Mouse (Mus musculus) forebrain, embryonic 12.5 days (tissue): ENCODE results near the gene Atox1. TPM values are rescaled to one million over a fixed set of nuclear protein-coding genes. Genes with fewer than 3 reads are reported as not detected.

ENCODE experiments used
- ATAC-seq: fragments of 200-750 bp; cut with Nextera tagmentation; 2 replicates; pipeline ENCODE4 v1.8.0; 2017; ENCODE audit warnings: moderate TSS enrichment; ENCODE audit not compliant: low FRiP score
- H3K27ac ChIP-seq: fragments of 300-500 bp; sonication (generic); 2 replicates; pipeline ENCODE4 v1.5.1; 2016; ENCODE audit warnings: mild to moderate bottlenecking
- H3K27me3 ChIP-seq: fragments of 300-500 bp; sonication (generic); 2 replicates; pipeline ENCODE4 v1.6.1; 2016; ENCODE audit warnings: mild to moderate bottlenecking
- H3K36me3 ChIP-seq: fragments of 300-500 bp; sonication (generic); replicated peaks from 2 replicates; pipeline ENCODE4 v1.6.1; 2016; ENCODE audit warnings: mild to moderate bottlenecking
- H3K4me1 ChIP-seq: fragments of 300-500 bp; sonication (generic); 2 replicates; pipeline ENCODE4 v1.6.1; 2016
- H3K4me2 ChIP-seq: fragments of 300-500 bp; sonication (generic); 2 replicates; pipeline ENCODE4 v1.6.1; 2016; ENCODE audit warnings: mild to moderate bottlenecking, moderate library complexity
- H3K4me3 ChIP-seq: fragments of 300-500 bp; sonication (generic); replicated peaks from 2 replicates; pipeline ENCODE4 v1.5.1; 2016; ENCODE audit warnings: mild to moderate bottlenecking
- H3K9ac ChIP-seq: fragments of 300-500 bp; sonication (generic); 2 replicates; pipeline ENCODE4 v1.6.1; 2016; ENCODE audit warnings: mild to moderate bottlenecking
- H3K9me3 ChIP-seq: fragments of 300-500 bp; sonication (generic); 2 replicates; pipeline ENCODE4 v1.6.1; 2016
- WGBS: fragments of 180-500 bp; shearing (Covaris S2); methylation state at CpG from one replicate; pipeline ENCODE4 v1.1.7; 2016; 5-methylcytosine and 5-hydroxymethylcytosine counted together
- microRNA-seq: library from miRNA; unstranded; fragments of <30 nt; microRNA quantifications from one replicate; pipeline ENCODE4, GENCODE M21; 2017
- polyA plus RNA-seq: library from polyadenylated mRNA; unstranded; fragments of >200 nt; fragmentation: Nextera tagmentation; extraction: Ambion mirVana; gene quantifications from 2 replicates; pipeline ENCODE4 v1.2.1, GENCODE M21; 2016

Atox1 gene
- polyA plus RNA-seq, 1 experiment from 2014 or later, result 211 TPM

DNA sequence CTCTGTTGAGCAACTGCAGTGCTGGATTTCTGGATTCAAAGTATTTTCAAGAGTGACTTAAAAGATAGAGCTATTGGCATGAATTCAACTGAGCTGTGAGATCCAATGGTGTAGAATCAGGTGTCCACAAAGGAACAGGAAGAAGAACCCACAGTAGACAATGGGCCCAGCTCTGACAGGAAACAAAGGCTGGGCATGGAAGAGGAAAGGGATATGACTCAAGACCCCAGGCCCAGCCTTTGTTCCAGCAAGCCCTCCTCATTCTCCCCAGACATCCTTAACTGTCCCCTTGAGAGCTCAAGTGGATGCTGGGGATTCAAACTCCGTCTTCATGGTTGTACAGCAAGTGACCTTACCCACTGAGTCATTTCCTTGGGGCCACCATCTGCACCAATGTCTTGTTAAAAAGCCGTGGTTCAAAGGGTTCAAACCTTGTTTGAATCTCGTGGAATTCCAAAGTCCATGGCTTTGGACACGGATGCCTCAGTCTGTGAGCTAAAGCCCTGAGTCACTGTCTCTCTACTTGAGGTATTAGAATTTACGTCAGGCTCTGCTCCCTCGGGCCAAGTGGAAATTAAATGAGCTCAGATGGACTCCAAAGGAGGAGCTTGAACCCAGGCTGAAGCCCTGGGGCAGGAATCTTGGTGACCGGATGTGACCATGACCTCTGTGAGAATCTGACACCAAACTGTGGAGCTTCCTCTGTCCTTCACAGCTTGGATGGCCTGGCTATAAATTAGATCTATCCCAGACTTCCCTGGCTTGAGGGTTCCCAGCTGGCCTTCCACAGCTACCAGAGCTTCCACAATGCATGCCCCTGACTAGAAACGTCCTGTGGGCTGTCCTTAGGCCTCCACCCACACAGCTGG lies 55.2 kb downstream of the Atox1 start:
- ATAC-seq, result no peak
- Histone ChIP-seq H3K27ac (no peak overlapping the region), H3K27me3 (no peaks in the 10 kb centered on the region), H3K4me2 (no peak overlapping the region), H3K4me3 (no peak overlapping the region), H3K9ac (no peak overlapping the region), H3K36me3 (peaks cover 73% of the 10 kb centered on the region), H3K9me3 (no peaks in the 10 kb centered on the region), H3K4me1 (no peaks in the 10 kb centered on the region)
- 82% methylated on average over 8 of the region's 8 CpGs for WGBS

DNA sequence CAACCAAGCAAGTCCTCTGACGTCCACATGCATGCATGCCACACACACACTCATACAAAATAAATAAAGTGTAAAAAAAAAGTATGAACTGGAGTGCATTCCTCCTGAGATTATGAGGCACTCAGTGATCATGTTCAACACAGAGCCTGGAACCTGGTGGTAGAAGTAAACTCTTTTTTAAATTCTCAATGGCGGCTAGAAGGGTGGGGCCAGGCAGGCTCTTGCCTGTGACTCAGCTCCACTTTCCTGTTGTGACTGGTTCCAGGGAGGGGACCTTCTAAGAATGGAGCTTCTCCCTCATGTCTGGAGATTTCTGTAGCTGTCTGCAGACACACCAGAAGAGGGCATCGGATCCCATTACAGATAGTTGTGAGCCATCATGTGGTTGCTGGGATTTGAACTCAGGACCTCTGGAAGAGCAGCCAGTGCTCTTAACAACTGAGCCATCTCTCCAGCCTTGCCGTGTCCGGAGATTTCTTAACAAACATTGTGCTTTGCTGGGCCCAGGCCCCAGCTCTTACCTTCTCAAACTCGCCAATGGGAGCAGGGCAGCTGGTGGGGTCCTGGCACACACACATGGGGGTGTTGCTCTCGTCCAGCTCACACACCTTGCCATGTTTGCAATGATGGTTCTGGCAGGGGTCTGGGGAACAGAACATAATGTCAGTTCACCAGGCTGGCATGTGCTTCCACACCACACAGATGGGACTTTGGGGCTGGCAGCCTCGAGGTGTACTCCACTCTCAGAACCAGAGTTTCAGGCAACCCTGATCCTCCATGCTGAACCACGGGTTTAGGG lies 56.2 kb downstream of the Atox1 start:
- Histone ChIP-seq H3K27me3 (no peaks in the 10 kb centered on the region), H3K27ac (no peak overlapping the region), H3K4me3 (no peak overlapping the region), H3K4me1 (no peaks in the 10 kb centered on the region), H3K4me2 (no peak overlapping the region), H3K9ac (no peak overlapping the region), H3K36me3 (peaks cover 74% of the 10 kb centered on the region), H3K9me3 (no peaks in the 10 kb centered on the region)
- ATAC-seq, result no peak
- 87% methylated on average over 9 of the region's 9 CpGs for WGBS

- no peak overlapping the region for H3K4me2 ChIP-seq
- H3K4me1 ChIP-seq, result no peaks in the 10 kb centered on the region
- H3K4me3 ChIP-seq, result no peak overlapping the region
- H3K9ac ChIP-seq, result no peak overlapping the region
- H3K9me3 ChIP-seq, result no peaks in the 10 kb centered on the region
- 95% methylated on average over 2 of the region's 2 CpGs for WGBS
- H3K36me3 ChIP-seq, result peaks cover 68% of the 10 kb centered on the region
- no peak overlapping the region for H3K27ac ChIP-seq
- H3K27me3 ChIP-seq, result no peaks in the 10 kb centered on the region
- ATAC-seq, result no peak
These were observed 60.2 kb downstream of the Atox1 start for GRCm38 (mm10) chr11:55400863-55401262.

DNA sequence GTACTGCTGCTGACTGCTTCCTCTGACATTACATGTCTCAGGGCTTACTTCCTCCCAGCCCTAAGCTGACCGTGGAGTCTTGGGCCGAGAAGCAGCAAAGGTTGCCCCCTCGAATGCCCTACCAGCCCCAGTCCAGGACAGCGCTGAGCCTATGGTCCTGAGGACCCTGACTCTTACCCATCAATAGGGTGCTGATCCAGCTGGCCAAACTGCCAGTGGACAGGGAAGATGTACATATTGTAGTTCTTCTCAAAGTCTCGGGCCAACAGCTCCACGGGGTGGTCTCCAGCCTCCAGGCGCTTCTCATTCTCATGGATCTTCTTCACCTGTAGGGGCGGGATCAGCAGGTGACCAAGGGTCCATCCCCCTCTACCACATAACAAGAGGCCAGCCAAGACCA lies 62.7 kb downstream of the Atox1 start:
- Histone ChIP-seq H3K27ac (no peak overlapping the region), H3K36me3 (peaks cover 45% of the 10 kb centered on the region)

DNA sequence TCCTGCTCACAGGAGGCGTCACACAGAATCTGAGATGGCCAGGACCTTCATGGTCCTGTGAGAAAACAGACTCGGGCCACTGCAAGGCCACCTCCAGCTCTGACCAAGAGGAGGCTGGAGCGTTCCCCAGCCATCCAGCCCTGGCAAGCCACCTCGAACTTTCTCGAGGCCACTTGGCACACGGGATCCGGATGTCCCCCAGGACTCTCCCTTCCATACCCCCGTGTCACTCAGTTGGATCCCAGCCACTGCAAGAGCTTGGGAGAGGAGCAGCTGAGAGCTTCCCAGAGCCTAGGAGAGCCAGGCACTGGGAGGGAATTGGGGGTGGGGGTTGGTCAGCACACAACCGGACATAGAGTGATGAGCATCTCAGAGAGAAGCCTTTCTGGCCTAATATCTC lies 63.6 kb downstream of the Atox1 start:
- ATAC-seq, result no peak
- Histone ChIP-seq H3K27ac (no peak overlapping the region), H3K9ac (no peak overlapping the region), H3K9me3 (no peaks in the 10 kb centered on the region), H3K4me3 (no peak overlapping the region), H3K27me3 (no peaks in the 10 kb centered on the region), H3K4me2 (no peak overlapping the region), H3K36me3 (peaks cover 41% of the 10 kb centered on the region), H3K4me1 (no peaks in the 10 kb centered on the region)
- 87% methylated on average over 9 of the region's 9 CpGs for WGBS

More for the DNA sequence above, 62.7 kb downstream of the Atox1 start:
- Histone ChIP-seq H3K4me3 (no peak overlapping the region), H3K9ac (no peak overlapping the region), H3K27me3 (no peaks in the 10 kb centered on the region), H3K4me1 (no peaks in the 10 kb centered on the region), H3K9me3 (no peaks in the 10 kb centered on the region), H3K4me2 (no peak overlapping the region)
- 94% methylated on average over 8 of the region's 8 CpGs for WGBS
- ATAC-seq, result no peak

- H3K27me3 ChIP-seq, result no peaks in the 10 kb centered on the region
- no peak overlapping the region for H3K9ac ChIP-seq
- 90% methylated on average over 2 of the region's 2 CpGs for WGBS
- H3K36me3 ChIP-seq, result peaks cover 38% of the 10 kb centered on the region
- H3K27ac ChIP-seq, result no peak overlapping the region
- no peaks in the 10 kb centered on the region for H3K9me3 ChIP-seq
- no peaks in the 10 kb centered on the region for H3K4me1 ChIP-seq
- H3K4me3 ChIP-seq, result no peak overlapping the region
- ATAC-seq, result no peak
- no peak overlapping the region for H3K4me2 ChIP-seq
These were observed 64.0 kb downstream of the Atox1 start for GRCm38 (mm10) chr11:55397036-55397435.

Small RNA genes lying within 50 kb of the gene (microRNA-seq; reads per million reads assigned to microRNA genes)
- not detected for gene Mir7652

Other genes starting within 250 kb of the Atox1 start
- 0.01 TPM in 2 replicates for gene Fat2, start 124.7 kb downstream of the Atox1 start, polyA plus RNA-seq
- 329 and 395 TPM in 2 replicates for gene Sparc, start 38.1 kb downstream of the Atox1 start, polyA plus RNA-seq
- 239 and 249 TPM in 2 replicates for gene G3bp1, start 8.4 kb upstream of the Atox1 start, polyA plus RNA-seq
- not detected in 2 replicates for gene Glra1, start 147.0 kb upstream of the Atox1 start, polyA plus RNA-seq